Mouse (Mus musculus) lung, adult 2 months (tissue): ENCODE data around the gene Rsf1. TPM values are rescaled to one million over a fixed set of nuclear protein-coding genes. Genes with fewer than 3 reads are reported as not detected.

Experiments
- DNase-seq: peaks from one replicate; pipeline ENCODE4 v3.0.0; 2022
- H3K4me1 ChIP-seq: fragments of 200-500 bp; 2 replicates; pipeline ENCODE4 v1.6.1; 2011; ENCODE audit warnings: low read length; ENCODE audit not compliant: control insufficient read depth, insufficient read depth
- H3K4me3 ChIP-seq: fragments of 200-500 bp; replicated peaks from 2 replicates; pipeline ENCODE3; 2011; ENCODE audit warnings: low read depth, mild to moderate bottlenecking, control low read depth, low read length; ENCODE audit errors: extremely low read depth
- CTCF ChIP-seq: fragments of 200-500 bp; IDR thresholded peaks from 2 replicates; pipeline ENCODE4 v1.5.1; 2011; ENCODE audit warnings: mild to moderate bottlenecking, low read length, control low read depth; ENCODE audit not compliant: insufficient read depth
- POLR2A ChIP-seq: fragments of 200-500 bp; IDR thresholded peaks from 2 replicates; pipeline ENCODE4 v1.6.1; 2011; ENCODE audit warnings: low read depth, mild to moderate bottlenecking, control low read depth, low read length, borderline replicate concordance; ENCODE audit errors: extremely low read depth
- WGBS: fragments of 180-500 bp; shearing (Covaris S2); methylation state at CpG from one replicate; pipeline ENCODE4 v1.1.7; 2018; 5-methylcytosine and 5-hydroxymethylcytosine counted together
- polyA plus RNA-seq: library from polyadenylated mRNA; depleted of rRNA; stranded (reverse); fragments of >200 nt; gene quantifications from 2 replicates; pipeline ENCODE4 v1.2.3, GENCODE M21; 2012

Gene Rsf1
- polyA plus RNA-seq, 1 experiment = 3.2 TPM

DNA sequence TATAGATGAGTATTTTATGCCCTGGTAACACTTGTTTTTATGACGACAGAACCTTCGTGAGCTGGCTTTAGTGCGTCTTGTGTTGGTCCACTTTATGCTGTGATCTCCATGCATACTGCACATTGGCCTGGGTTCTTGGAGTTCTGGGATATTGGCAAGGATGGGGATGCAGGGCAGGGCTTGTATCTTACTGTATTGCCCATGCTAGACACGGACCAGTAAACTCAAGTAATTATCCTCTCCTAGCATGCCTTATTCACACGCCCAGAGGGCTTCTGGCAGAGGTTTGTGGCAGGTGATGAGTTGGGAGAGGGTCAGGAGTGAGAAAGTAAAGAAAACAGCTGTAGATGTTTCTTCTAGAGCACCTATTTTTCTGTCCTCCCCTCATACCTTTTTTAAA lies 135.0 kb downstream of the Rsf1 start:
- no peak for TF ChIP-seq POLR2A
- TF ChIP-seq CTCF = no peak
- no peak for DNase-seq
- Histone ChIP-seq H3K4me1 (no peaks in the 10 kb centered on the region), H3K4me3 (no peak overlapping the region)
- 97% methylated on average over 5 of the region's 5 CpGs for WGBS

GRCm38 (mm10) chr7:97717326-97717725 lies 137.6 kb downstream of the Rsf1 start:
- DNase-seq = no peak
- Histone ChIP-seq H3K4me3 (no peak overlapping the region), H3K4me1 (no peaks in the 10 kb centered on the region)
- WGBS = 75% methylated on average over 1 of the region's 1 CpGs
- no peak for TF ChIP-seq CTCF
- no peak for TF ChIP-seq POLR2A

DNA sequence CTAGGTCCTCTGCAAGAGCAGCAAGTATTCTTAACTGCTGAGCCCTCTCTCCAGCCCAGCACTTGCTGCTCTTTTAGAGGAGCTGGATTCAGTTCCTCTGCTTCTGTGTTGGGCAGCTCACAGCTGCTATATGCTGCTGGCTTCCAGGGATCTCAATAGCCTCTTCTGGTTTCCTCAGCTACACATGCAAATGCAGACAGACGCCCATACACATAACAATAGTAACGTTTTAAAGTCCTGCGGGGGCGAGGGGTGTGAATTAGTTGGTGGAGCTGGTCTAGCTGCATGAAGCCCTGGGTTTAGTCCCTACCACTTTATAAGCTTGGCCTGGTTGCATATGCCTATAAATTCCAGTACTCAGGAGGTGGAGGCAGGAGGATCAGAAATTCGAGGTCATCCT lies 139.4 kb downstream of the Rsf1 start:
- no peak overlapping the region for H3K4me3 ChIP-seq
- TF ChIP-seq POLR2A = no peak
- no peak for TF ChIP-seq CTCF
- WGBS = 82% methylated on average over 5 of the region's 5 CpGs
- no peaks in the 10 kb centered on the region for H3K4me1 ChIP-seq
- DNase-seq = no peak

DNA sequence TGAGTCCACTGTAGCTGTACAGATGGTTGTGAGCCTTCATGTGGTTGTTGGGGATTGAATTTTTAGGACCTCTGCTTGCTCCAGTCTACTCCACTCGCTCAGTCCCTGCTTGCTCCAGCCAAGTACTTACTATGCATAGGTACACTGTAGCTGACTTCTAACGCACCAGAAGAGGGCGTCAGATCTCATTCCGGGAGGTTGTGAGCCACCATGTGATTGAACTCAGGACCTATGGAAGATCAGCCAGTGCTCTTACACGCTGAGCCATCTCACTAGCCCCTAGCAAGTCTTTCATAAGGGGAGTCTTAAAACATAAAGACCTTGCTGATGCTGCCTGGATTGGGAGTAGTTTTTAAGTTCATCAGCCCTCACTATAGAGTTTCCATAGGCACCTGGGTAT lies 140.4 kb downstream of the Rsf1 start:
- TF ChIP-seq POLR2A (no peak), CTCF (no peak)
- Histone ChIP-seq H3K4me1 (no peaks in the 10 kb centered on the region), H3K4me3 (no peak overlapping the region)
- DNase-seq = no peak
- WGBS = 85% methylated on average over 5 of the region's 5 CpGs

DNA sequence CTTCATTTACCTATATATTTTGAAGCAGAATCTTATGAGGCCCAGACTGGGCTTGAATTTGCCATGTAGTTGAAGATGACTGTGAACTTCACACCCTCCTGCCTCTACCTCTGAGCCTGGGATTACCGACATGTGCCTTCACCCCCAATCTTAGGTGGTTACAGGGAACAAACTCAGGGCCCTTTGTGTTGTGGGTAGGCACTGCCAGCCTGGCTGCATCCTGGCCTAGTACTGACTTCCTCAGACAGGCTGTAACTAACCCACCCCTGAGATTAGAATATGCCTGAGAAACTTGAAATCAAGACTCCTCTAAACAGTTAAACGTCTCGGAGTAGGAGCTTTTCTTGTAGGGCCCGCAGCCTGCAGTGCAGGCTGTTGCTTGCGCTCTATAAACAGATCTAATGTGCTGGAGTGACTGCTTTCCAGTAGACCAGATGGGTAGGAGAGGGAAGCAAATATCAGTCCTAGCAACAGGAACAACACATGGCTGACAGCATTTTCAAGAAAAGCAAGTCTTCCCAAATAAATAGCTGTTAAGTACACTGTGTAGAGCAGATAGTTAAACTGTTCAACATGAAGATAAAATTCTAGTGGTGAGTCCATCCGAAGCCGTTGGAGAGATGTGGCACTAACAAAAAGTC lies 142.7 kb downstream of the Rsf1 start:
- 87% methylated on average over 7 of the region's 7 CpGs for WGBS
- TF ChIP-seq POLR2A (no peak), CTCF (no peak)
- DNase-seq = no peak

GRCm38 (mm10) chr7:97723646-97724538 lies 144.2 kb downstream of the Rsf1 start:
- TF ChIP-seq CTCF (no peak), POLR2A (no peak)
- H3K4me3 ChIP-seq = no peak overlapping the region
- no peak for DNase-seq
- 81% methylated on average over 11 of the region's 11 CpGs for WGBS
- no peaks in the 10 kb centered on the region for H3K4me1 ChIP-seq

More for the DNA sequence above, 142.7 kb downstream of the Rsf1 start:
- Histone ChIP-seq H3K4me3 (no peak overlapping the region), H3K4me1 (no peaks in the 10 kb centered on the region)

GRCm38 (mm10) chr7:97725401-97725800 lies 145.7 kb downstream of the Rsf1 start:
- TF ChIP-seq POLR2A = no peak
- TF ChIP-seq CTCF = no peak
- DNase-seq = no peak
- WGBS = 97% methylated on average over 6 of the region's 6 CpGs
- Histone ChIP-seq H3K4me1 (no peaks in the 10 kb centered on the region), H3K4me3 (no peak overlapping the region)

DNA sequence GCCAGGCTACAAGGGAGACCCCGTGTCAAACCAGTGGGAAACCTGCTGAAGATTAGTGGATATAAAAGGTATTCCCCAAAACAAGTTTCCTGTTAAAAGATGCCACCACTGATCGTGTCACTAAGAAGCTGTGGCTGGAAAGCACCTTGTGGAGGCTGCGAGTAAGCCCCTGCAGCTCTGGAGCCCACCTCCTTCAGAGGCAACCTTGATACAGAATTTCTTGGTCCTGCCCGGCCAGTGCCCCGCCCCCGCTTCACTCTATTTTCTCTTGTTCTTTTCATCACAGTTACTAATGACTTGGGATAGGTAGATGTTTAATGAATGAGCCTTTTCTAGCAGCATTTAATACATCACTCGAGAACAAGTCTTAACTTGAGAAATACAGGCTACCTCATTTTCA lies 146.4 kb downstream of the Rsf1 start:
- H3K4me3 ChIP-seq = no peak overlapping the region
- WGBS = 93% methylated on average over 7 of the region's 7 CpGs
- TF ChIP-seq POLR2A (no peak), CTCF (no peak)
- no peaks in the 10 kb centered on the region for H3K4me1 ChIP-seq
- DNase-seq = no peak

DNA sequence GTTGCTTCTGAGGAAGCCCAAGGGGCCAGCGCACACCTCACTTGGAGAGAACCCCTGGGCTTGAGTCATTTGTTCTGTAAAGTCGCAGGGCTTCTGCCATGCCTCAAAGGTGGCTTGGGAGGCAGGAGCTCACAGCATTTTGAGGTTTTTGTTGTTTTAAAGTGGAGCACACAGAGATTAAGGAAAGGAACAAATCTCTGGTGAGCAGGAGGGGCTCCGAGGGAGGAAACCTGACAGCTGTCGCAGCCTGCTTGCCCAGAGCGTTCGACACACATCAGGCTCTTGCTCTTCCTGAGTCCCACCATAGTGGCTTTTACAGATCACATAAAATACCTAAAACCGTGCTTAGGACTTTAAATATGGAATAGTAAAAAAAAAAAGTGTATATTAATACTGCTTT lies 147.1 kb downstream of the Rsf1 start:
- DNase-seq = no peak
- no peak overlapping the region for H3K4me3 ChIP-seq
- H3K4me1 ChIP-seq = no peaks in the 10 kb centered on the region
- TF ChIP-seq CTCF = no peak
- no peak for TF ChIP-seq POLR2A
- WGBS = 75% methylated on average over 7 of the region's 7 CpGs
